Mouse (Mus musculus): ENCODE measurements around the gene Gmfb. TPM values are rescaled to one million over a fixed set of nuclear protein-coding genes. Genes with fewer than 3 reads are reported as not detected.

Gene Gmfb
- total RNA-seq, 2 experiments from 2014 or later = 30.5 to 33.5 TPM

- no peak for DNase-seq (ENCODE audit: low spot score)
- intact Hi-C loops (cut with DNase I) = no loop called here
These were observed 14.1 kb downstream of the Gmfb start for GRCm38 (mm10) chr14:46807927-46808326.

- no peak for DNase-seq (ENCODE audit: low spot score)
- intact Hi-C loops (cut with DNase I) = no loop called here
These were observed 15.9 kb downstream of the Gmfb start for GRCm38 (mm10) chr14:46806186-46806585.

- intact Hi-C loops (cut with DNase I) = no loop called here
- no peak for DNase-seq (ENCODE audit: low spot score)
These were observed 18.3 kb downstream of the Gmfb start for GRCm38 (mm10) chr14:46803791-46804190.

GRCm38 (mm10) chr14:46803259-46803658, 18.8 kb downstream of the Gmfb start:
- DNase-seq (ENCODE audit: low spot score) = no peak
- intact Hi-C loops (cut with DNase I) = no loop called here

GRCm38 (mm10) chr14:46800684-46801345, 21.2 kb downstream of the Gmfb start:
- intact Hi-C loops (cut with DNase I) = no loop called here
- DNase-seq (ENCODE audit: low spot score) = no peak

GRCm38 (mm10) chr14:46794157-46794556, 27.9 kb downstream of the Gmfb start:
- intact Hi-C loops (cut with DNase I) = no loop called here

GRCm38 (mm10) chr14:46790723-46791122, 31.3 kb downstream of the Gmfb start:
- intact Hi-C loops (cut with DNase I) = no loop called here
- no peak for DNase-seq (ENCODE audit: low spot score)

More at GRCm38 (mm10) chr14:46794157-46794556, 27.9 kb downstream of the Gmfb start:
- DNase-seq (ENCODE audit: low spot score) = no peak

- DNase-seq (ENCODE audit: low spot score) = no peak
- intact Hi-C loops (cut with DNase I) = no loop called here
These were observed 31.7 kb downstream of the Gmfb start for GRCm38 (mm10) chr14:46790303-46790702.

- intact Hi-C loops (cut with DNase I) = loop anchor here (2.0 kb wide), 1 partner anchor 32 kb away; no protein-coding TSS in a partner anchor
- DNase-seq (ENCODE audit: low spot score) = no peak
These were observed 33.5 kb downstream of the Gmfb start for GRCm38 (mm10) chr14:46788505-46788901.

GRCm38 (mm10) chr14:46787787-46788504, 34.1 kb downstream of the Gmfb start, which contains the start of gene Cnih1:
Cnih1 (minus strand) TSS chr14:46788411.
- DNase-seq (ENCODE audit: low spot score) = peak; percentile 82
- intact Hi-C loops (cut with DNase I) = loop anchor here (2.0 kb wide), 1 partner anchor 33 kb away; no protein-coding TSS in a partner anchor

- intact Hi-C loops (cut with DNase I) = no loop called here
- DNase-seq (ENCODE audit: low spot score) = no peak
These were observed 34.6 kb downstream of the Gmfb start for GRCm38 (mm10) chr14:46787454-46787786.

GRCm38 (mm10) chr14:46785247-46785646, 36.8 kb downstream of the Gmfb start:
- DNase-seq (ENCODE audit: low spot score) = no peak
- intact Hi-C loops (cut with DNase I) = no loop called here

GRCm38 (mm10) chr14:46783327-46783926, 38.6 kb downstream of the Gmfb start:
- no peak for DNase-seq (ENCODE audit: low spot score)
- intact Hi-C loops (cut with DNase I) = no loop called here

GRCm38 (mm10) chr14:46782187-46782828, 39.7 kb downstream of the Gmfb start:
- DNase-seq (ENCODE audit: low spot score) = no peak
- intact Hi-C loops (cut with DNase I) = no loop called here

- DNase-seq (ENCODE audit: low spot score) = no peak
- intact Hi-C loops (cut with DNase I) = no loop called here
These were observed 41.0 kb downstream of the Gmfb start for GRCm38 (mm10) chr14:46781086-46781485.

- DNase-seq (ENCODE audit: low spot score) = no peak
- intact Hi-C loops (cut with DNase I) = no loop called here
These were observed 42.8 kb downstream of the Gmfb start for GRCm38 (mm10) chr14:46779217-46779616.

GRCm38 (mm10) chr14:46778756-46779155, 43.3 kb downstream of the Gmfb start:
- DNase-seq (ENCODE audit: low spot score) = no peak
- intact Hi-C loops (cut with DNase I) = no loop called here

GRCm38 (mm10) chr14:46770036-46770435, 52.0 kb downstream of the Gmfb start:
- DNase-seq (ENCODE audit: low spot score) = no peak
- intact Hi-C loops (cut with DNase I) = no loop called here

- DNase-seq (ENCODE audit: low spot score) = no peak
- intact Hi-C loops (cut with DNase I) = no loop called here
These were observed 54.9 kb downstream of the Gmfb start for GRCm38 (mm10) chr14:46767116-46767515.

GRCm38 (mm10) chr14:46761186-46761585, 60.9 kb downstream of the Gmfb start:
- intact Hi-C loops (cut with DNase I) = no loop called here
- no peak for DNase-seq (ENCODE audit: low spot score)
